Mouse (Mus musculus) myocyte (in vitro differentiated cells): ENCODE measurements around the gene Arhgef3.

ENCODE experiments used
- CEBPB ChIP-seq: IDR thresholded peaks from 2 replicates; pipeline ENCODE4 v1.6.1; 2011; ENCODE audit warnings: mild to moderate bottlenecking, moderate library complexity; ENCODE audit not compliant: poor library complexity, insufficient read depth, severe bottlenecking
- E2F4 ChIP-seq: IDR thresholded peaks from one replicate; pipeline ENCODE4 v1.6.1; 2011; ENCODE audit warnings: mild to moderate bottlenecking, control low read depth, moderate library complexity; ENCODE audit not compliant: insufficient read depth
- MAX ChIP-seq: IDR thresholded peaks from one replicate; pipeline ENCODE4 v1.6.1; 2011; ENCODE audit warnings: low read depth, mild to moderate bottlenecking, control low read depth
- MYOD1 ChIP-seq, 3 experiments: IDR thresholded peaks; one replicate each; pipeline ENCODE4 v1.6.1; 2011; ENCODE audit warnings: control low read depth in 2 of 3, low read depth in 2 of 3, mild to moderate bottlenecking in 2 of 3, moderate library complexity in 1 of 3; ENCODE audit not compliant: insufficient read length in 2 of 3, control insufficient read depth in 1 of 3
- MYOG ChIP-seq, 3 experiments: IDR thresholded peaks; one replicate each; pipeline ENCODE4 v1.6.1; 2011; ENCODE audit warnings: control low read depth in 2 of 3, low read depth in 2 of 3, mild to moderate bottlenecking in 2 of 3; ENCODE audit not compliant: insufficient read length in 2 of 3, control insufficient read depth in 1 of 3, insufficient read depth in 1 of 3
- POLR2A ChIP-seq: IDR thresholded peaks from one replicate; pipeline ENCODE4 v1.6.1; 2011; ENCODE audit warnings: low read depth, mild to moderate bottlenecking, control low read depth, moderate library complexity; ENCODE audit not compliant: insufficient read length
- POLR2AphosphoS2 ChIP-seq: IDR thresholded peaks from one replicate; pipeline ENCODE4 v1.6.1; 2011; ENCODE audit warnings: low read depth, control low read depth; ENCODE audit not compliant: insufficient read length
- REST ChIP-seq: IDR thresholded peaks from one replicate; pipeline ENCODE4 v1.6.1; 2011; ENCODE audit warnings: mild to moderate bottlenecking, control low read depth, moderate library complexity; ENCODE audit not compliant: insufficient read depth, insufficient read length
- SRF ChIP-seq: IDR thresholded peaks from one replicate; pipeline ENCODE4 v1.6.1; 2011; ENCODE audit warnings: low read depth; ENCODE audit not compliant: control insufficient read depth, insufficient read length
- TCF12 ChIP-seq: IDR thresholded peaks from one replicate; pipeline ENCODE4 v1.6.1; 2011; ENCODE audit warnings: mild to moderate bottlenecking, control low read depth; ENCODE audit not compliant: poor library complexity, insufficient read depth, severe bottlenecking
- TCF3 ChIP-seq: IDR thresholded peaks from one replicate; pipeline ENCODE4 v1.6.1; 2011; ENCODE audit warnings: low read depth, control low read depth; ENCODE audit not compliant: insufficient read length
- USF1 ChIP-seq: IDR thresholded peaks from one replicate; pipeline ENCODE4 v1.6.1; 2011; ENCODE audit warnings: low read depth, mild to moderate bottlenecking, control low read depth, moderate library complexity

- TF ChIP-seq POLR2A = no peak
- TF ChIP-seq TCF3 = no peak
- TF ChIP-seq MAX = no peak
- TF ChIP-seq E2F4 = no peak
- no peak for TF ChIP-seq POLR2AphosphoS2
- TF ChIP-seq TCF12 = no peak
- TF ChIP-seq USF1 = no peak
- TF ChIP-seq REST = no peak
- TF ChIP-seq CEBPB = no peak
- no peak for TF ChIP-seq MYOD1 (IDR thresholded peaks at IDR 0.05; ENCODE audit: control insufficient read depth in 1 of 3, insufficient read length in 2 of 3, low read depth in 2 of 3)
- no peak for TF ChIP-seq SRF
- TF ChIP-seq MYOG (IDR thresholded peaks at IDR 0.05; ENCODE audit: control insufficient read depth in 1 of 3, insufficient read depth in 1 of 3, insufficient read length in 2 of 3, low read depth in 2 of 3) = no peak
Observed at GRCm38 (mm10) chr14:27390663-27391062, 276.0 kb downstream of the Arhgef3 start.
